Mouse (Mus musculus) liver, adult 2 months (tissue): Measurements from ENCODE around the gene Trip11.

Source experiments
- CTCF ChIP-seq: fragments of 200-500 bp; IDR thresholded peaks from 2 replicates; pipeline ENCODE4 v1.5.1; 2011; ENCODE audit warnings: low read depth, low read length, control low read depth
- POLR2A ChIP-seq: fragments of 200-500 bp; IDR thresholded peaks from 2 replicates; pipeline ENCODE4 v1.6.1; 2011; ENCODE audit warnings: low read length, control low read depth; ENCODE audit not compliant: insufficient read depth; ENCODE audit errors: extremely low read depth

GRCm38 (mm10) chr12:101831221-101831620, 81.8 kb downstream of the Trip11 start:
- no peak for TF ChIP-seq CTCF
- no peak for TF ChIP-seq POLR2A
